Mouse (Mus musculus): ENCODE data around the gene Tns1.

The Tns1 gene

DNA sequence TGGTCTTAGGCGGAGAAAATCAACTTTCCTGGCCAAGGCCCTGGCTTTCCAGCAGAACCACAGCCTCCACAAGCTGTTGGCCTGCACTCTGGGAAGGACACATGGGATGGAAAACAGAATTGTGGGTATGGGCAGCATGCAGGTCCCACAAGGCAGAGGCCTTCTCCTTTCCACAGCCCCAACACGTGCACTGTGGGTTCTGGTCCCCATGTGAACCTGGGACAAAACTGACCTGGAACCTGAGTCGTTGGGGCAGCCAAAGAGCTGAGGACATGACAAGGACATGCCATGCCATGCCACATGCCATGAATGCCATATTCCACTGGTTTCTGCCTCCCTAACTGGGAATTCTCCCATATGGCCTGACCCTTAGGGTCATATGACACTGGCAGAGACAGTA lies 263.8 kb downstream of the Tns1 start:
- CTCF ChIA-PET: no interaction called here
